Mouse (Mus musculus) limb, embryonic 10.5 days (tissue): ENCODE data around the gene Cd63. TPM values are rescaled to one million over a fixed set of nuclear protein-coding genes. Genes with fewer than 3 reads are reported as not detected.
A peak's percentile ranks its signal among the peaks of the same experiment; 100 is the strongest.

ENCODE experiments used
- DNase-seq: peaks from one replicate; pipeline ENCODE4 v3.0.0-alpha.2; 2017; ENCODE audit warnings: low spot score
- H3K27ac ChIP-seq: fragments of 300-500 bp; sonication (generic); 2 replicates; pipeline ENCODE4 v1.5.1; 2016; ENCODE audit warnings: mild to moderate bottlenecking
- H3K27me3 ChIP-seq: fragments of 300-500 bp; sonication (generic); 2 replicates; pipeline ENCODE4 v1.6.1; 2016; ENCODE audit warnings: low read depth, mild to moderate bottlenecking; ENCODE audit not compliant: poor library complexity, severe bottlenecking
- H3K36me3 ChIP-seq: fragments of 300-500 bp; sonication (generic); 2 replicates; pipeline ENCODE4 v1.6.1; 2016; ENCODE audit warnings: mild to moderate bottlenecking, moderate library complexity
- H3K4me1 ChIP-seq: fragments of 300-500 bp; sonication (generic); 2 replicates; pipeline ENCODE4 v1.6.1; 2016
- H3K4me3 ChIP-seq: fragments of 300-500 bp; sonication (generic); 2 replicates; pipeline ENCODE4 v1.5.1; 2016; ENCODE audit warnings: mild to moderate bottlenecking, moderate library complexity
- H3K9me3 ChIP-seq: fragments of 300-500 bp; sonication (generic); replicated peaks from 2 replicates; pipeline ENCODE4 v1.6.1; 2016; ENCODE audit warnings: mild to moderate bottlenecking
- WGBS: fragments of 180-500 bp; shearing (Covaris S2); methylation state at CpG from one replicate; pipeline ENCODE4 v1.1.7; 2016; 5-methylcytosine and 5-hydroxymethylcytosine counted together
- polyA plus RNA-seq: library from polyadenylated mRNA; unstranded; fragments of >200 nt; fragmentation: Nextera tagmentation; extraction: Ambion mirVana; gene quantifications from 2 replicates; pipeline ENCODE4 v1.2.1, GENCODE M21; 2016

The Cd63 gene
- polyA plus RNA-seq, 1 experiment from 2014 or later: 439 TPM

DNA sequence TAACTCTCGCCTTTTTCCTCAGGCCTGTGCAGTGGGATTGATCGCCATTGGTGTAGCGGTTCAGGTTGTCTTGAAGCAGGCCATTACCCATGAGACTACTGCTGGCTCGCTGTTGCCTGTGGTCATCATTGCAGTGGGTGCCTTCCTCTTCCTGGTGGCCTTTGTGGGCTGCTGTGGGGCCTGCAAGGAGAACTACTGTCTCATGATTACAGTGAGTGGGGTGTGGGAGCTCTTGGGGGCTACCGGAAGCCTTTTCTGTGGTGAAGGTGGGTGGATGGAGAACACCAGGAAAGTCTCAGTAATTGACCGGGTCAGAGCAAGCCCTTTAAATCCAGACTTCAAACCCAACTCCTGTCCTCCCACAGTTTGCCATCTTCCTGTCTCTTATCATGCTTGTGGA lies 10.6 kb downstream of the Cd63 start:
- Histone ChIP-seq H3K36me3 (peaks cover 54% of the 10 kb centered on the region), H3K27ac (peak overlapping the region; percentile 97; the same call in 1 of the 2 replicates), H3K4me3 (peak overlapping the region; percentile 93), H3K9me3 (no peaks in the 10 kb centered on the region), H3K4me1 (peaks cover 46% of the 10 kb centered on the region), H3K27me3 (no peaks in the 10 kb centered on the region)
- 89% methylated on average over 6 of the region's 6 CpGs for WGBS
- DNase-seq: no peak

DNA sequence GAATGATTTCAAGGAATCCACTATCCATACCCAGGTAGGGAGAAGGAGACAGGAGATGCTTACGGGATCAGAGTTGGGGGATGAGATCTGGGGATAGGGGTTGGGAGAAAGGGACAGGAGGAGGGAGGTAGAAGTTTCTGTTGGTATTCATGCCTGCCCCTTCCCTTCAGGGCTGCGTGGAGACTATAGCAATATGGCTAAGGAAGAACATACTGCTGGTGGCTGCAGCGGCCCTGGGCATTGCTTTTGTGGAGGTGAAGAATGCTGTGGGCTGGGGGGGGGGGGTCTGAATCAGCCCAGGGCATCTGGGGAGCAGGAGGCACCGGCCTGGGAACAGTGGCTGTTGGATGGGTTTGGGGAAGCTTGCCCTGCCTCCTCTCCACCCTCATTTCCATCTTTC lies 11.5 kb downstream of the Cd63 start:
- DNase-seq: no peak
- H3K27ac ChIP-seq: no peak overlapping the region
- H3K9me3 ChIP-seq: no peaks in the 10 kb centered on the region
- H3K27me3 ChIP-seq: no peaks in the 10 kb centered on the region
- H3K4me1 ChIP-seq: peaks cover 46% of the 10 kb centered on the region
- 87% methylated on average over 4 of the region's 4 CpGs for WGBS
- peaks cover 61% of the 10 kb centered on the region for H3K36me3 ChIP-seq
- H3K4me3 ChIP-seq: no peak overlapping the region

DNA sequence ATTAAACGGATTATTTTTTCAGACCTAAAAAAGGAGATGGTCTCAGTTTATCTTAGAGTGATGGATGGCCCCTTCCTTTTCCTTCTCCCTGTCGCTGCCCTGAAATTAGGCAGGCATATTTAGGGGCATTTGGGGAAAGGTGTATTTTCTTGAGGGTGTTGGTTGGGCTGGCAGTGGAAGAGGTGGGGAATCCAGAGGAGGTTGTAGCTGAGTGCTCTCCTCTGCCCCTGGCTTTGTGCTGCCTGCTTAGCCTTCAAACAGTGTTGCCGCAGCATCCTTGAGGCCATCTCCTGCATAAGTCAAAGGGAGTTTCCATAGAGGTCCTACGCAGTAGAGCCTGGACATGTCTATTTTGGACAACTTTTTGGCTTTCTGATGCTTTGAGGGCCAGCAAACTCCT lies 12.0 kb downstream of the Cd63 start:
- Histone ChIP-seq H3K4me3 (no peak overlapping the region), H3K27me3 (no peaks in the 10 kb centered on the region), H3K4me1 (peaks cover 46% of the 10 kb centered on the region), H3K36me3 (peaks cover 66% of the 10 kb centered on the region), H3K27ac (peak overlapping the region; percentile 61; the same call in 1 of the 2 replicates), H3K9me3 (no peaks in the 10 kb centered on the region)
- no peak for DNase-seq
- WGBS: 86% methylated on average over 4 of the region's 4 CpGs

DNA sequence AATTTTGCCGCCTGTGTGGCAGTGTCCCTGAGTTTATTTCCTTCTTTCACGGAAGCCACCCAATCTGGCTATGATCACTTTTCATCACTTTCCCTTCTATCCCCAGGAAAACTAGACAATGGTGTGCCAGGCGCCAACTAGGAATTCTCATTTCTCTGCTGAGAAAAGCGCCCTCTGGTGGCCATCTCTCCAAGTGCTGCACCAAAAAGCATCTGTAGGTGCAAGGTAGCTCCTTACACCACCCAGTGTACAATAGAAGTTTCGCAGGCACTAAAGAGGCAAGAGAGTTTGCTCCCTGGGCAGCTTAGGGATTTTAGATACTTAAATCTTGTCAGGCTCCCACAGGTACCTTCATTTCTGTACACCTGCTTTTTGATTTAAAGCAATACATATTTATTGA lies 12.4 kb downstream of the Cd63 start:
- Histone ChIP-seq H3K27ac (peak overlapping the region; percentile 61; the same call in 1 of the 2 replicates), H3K36me3 (peaks cover 71% of the 10 kb centered on the region), H3K9me3 (no peaks in the 10 kb centered on the region), H3K4me1 (peaks cover 46% of the 10 kb centered on the region), H3K27me3 (no peaks in the 10 kb centered on the region), H3K4me3 (no peak overlapping the region)
- WGBS: 12% methylated on average over 5 of the region's 5 CpGs
- DNase-seq: peak; percentile 94

DNA sequence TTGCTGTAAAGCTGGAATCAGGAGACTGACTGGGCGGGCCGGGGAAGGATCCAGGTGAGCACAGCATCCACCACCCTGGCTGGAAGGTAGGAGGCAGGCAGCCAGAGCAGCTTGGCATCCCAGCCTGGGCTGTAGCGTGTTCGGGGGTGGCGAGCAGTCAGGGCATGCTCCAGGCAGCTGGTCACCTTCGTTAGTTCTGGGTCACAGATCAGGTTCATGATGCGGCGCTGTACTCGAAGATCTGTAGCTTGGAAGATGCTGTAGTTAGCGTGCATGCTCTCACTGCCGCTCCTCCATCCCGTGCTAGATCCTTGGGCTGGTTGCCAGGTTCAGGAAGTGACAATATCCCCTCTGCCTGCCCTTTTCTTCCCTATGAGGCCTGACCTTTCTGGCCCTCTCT lies 12.9 kb downstream of the Cd63 start:
- WGBS: 94% methylated on average over 12 of the region's 12 CpGs
- DNase-seq: no peak
- no peaks in the 10 kb centered on the region for H3K9me3 ChIP-seq
- H3K36me3 ChIP-seq: peaks cover 74% of the 10 kb centered on the region
- H3K4me1 ChIP-seq: peaks cover 46% of the 10 kb centered on the region
- no peak overlapping the region for H3K4me3 ChIP-seq
- no peak overlapping the region for H3K27ac ChIP-seq
- H3K27me3 ChIP-seq: no peaks in the 10 kb centered on the region

DNA sequence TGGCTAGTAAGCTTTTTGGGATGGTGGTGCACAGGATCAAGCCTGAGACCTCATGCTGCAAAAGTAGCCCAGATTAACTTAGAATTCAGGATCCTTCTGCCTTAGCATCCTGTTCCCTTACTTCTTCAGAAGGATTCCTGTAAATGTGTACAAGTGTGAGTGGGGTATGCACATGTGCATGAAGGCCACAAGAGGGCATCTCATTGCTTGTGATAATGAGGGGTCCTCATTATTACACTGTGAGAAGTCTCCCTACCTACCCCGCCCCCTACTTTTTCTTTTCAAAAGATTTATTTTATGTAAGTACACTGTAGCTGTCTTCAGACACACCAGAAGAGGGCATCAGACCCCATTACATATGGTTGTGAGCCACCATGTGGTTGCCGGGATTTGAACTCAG lies 14.8 kb downstream of the Cd63 start:
- Histone ChIP-seq H3K36me3 (peaks cover 78% of the 10 kb centered on the region), H3K27me3 (no peaks in the 10 kb centered on the region), H3K27ac (no peak overlapping the region), H3K4me1 (peaks cover 46% of the 10 kb centered on the region), H3K4me3 (no peak overlapping the region), H3K9me3 (no peaks in the 10 kb centered on the region)
- no peak for DNase-seq
- whole genome bisulfite sequencing: 98% methylated on average over 2 of the region's 2 CpGs

DNA sequence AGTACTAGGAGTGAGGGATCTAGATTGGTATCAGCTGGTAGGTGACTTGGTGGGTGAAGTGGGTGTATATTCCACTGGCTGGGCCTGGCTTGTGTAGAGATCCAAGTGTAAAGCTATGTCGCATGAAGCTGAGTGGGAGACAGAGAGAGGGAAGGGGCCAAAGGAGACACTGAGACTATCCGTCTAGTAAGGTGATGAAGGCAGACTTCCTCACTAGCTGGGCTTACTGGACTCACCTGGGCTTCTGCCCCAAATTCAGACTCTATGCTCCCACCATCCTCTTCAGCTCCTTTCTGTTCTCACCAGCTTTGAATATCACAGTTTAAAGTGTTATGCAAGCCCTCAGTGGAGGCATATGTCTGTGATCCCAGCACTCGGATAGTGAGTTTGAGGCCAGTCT lies 15.9 kb downstream of the Cd63 start:
- no peak for DNase-seq
- H3K27ac ChIP-seq: no peak overlapping the region
- no peaks in the 10 kb centered on the region for H3K27me3 ChIP-seq
- H3K36me3 ChIP-seq: peaks cover 71% of the 10 kb centered on the region
- no peaks in the 10 kb centered on the region for H3K9me3 ChIP-seq
- H3K4me3 ChIP-seq: no peak overlapping the region
- peaks cover 46% of the 10 kb centered on the region for H3K4me1 ChIP-seq
- 91% methylated on average over 3 of the region's 3 CpGs for WGBS

DNA sequence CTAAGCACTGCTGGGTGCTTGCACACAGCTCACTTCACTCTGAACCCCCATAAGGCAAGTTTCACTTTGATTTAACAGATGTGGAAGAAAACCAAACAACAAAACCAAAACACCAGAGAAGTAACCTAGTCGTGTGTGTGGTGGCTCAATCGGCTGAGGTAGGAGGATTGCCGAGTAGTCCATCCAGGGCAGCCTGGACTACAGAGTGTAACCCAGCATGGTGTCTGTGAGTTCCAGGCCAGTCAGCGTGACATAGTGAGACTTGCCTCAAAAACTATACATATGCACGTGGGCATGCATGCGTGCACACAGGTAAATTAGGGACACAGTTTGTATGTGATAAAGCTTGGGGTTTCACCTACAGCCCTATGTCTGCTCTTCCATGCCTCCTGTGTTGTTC lies 16.6 kb downstream of the Cd63 start:
- 94% methylated on average over 6 of the region's 6 CpGs for WGBS
- Histone ChIP-seq H3K27me3 (no peaks in the 10 kb centered on the region), H3K27ac (no peak overlapping the region), H3K4me1 (peaks cover 46% of the 10 kb centered on the region), H3K36me3 (peaks cover 63% of the 10 kb centered on the region), H3K9me3 (no peaks in the 10 kb centered on the region), H3K4me3 (no peak overlapping the region)
- DNase-seq: no peak

DNA sequence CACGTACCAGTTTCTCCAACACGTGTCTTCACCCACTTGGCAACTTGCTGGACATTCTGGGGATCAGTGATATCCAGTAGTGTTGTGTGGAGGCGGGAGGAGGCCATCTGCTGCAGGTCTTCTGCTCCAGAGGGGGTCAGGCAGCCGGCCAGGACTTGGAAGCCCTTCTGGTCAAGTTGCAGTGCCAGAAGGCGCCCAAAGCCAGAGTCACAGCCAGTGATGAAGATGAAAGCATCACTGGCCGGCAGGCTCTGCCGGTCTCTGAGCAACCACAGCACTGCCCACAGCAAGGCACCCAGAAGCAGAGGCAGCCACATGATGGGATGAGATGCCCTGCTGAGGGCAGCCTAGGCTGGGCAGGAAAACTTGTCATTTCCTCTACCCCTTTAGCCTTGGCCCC lies 17.5 kb downstream of the Cd63 start:
- Histone ChIP-seq H3K9me3 (no peaks in the 10 kb centered on the region), H3K4me1 (peaks cover 46% of the 10 kb centered on the region), H3K4me3 (no peak overlapping the region), H3K27ac (no peak overlapping the region), H3K36me3 (peaks cover 55% of the 10 kb centered on the region), H3K27me3 (no peaks in the 10 kb centered on the region)
- 78% methylated on average over 7 of the region's 7 CpGs for WGBS
- DNase-seq: no peak

DNA sequence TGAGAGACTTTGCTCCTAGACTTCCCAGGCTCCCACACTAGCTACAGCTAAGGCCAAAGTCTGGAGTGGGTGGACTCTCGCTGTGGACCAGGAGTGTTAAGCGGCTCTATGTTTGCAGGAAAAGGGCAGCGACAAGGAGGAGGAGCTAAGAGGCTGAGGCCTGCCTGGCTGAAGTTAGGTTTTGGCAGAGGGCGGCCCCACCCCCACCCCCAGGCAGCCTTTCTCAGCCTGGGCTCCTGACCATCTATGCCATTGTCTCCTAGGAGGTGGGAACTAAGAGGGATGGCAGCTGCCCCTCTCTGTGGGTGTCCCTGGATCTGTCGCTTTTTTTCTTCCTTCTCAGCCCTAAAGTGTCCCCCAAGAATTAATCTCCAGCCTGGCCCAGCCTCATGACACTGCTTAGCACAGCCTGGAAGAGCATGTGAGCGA lies 18.4 kb downstream of the Cd63 start:
- Histone ChIP-seq H3K27ac (peak overlapping the region; percentile 31; the same call in 1 of the 2 replicates), H3K9me3 (no peaks in the 10 kb centered on the region), H3K4me3 (no peak overlapping the region), H3K4me1 (peaks cover 46% of the 10 kb centered on the region), H3K27me3 (0 out of 2 replicates have a peak, but pooled peaks cover 4% of the 10 kb centered on the region), H3K36me3 (peaks cover 45% of the 10 kb centered on the region)
- no peak for DNase-seq
- 30% methylated on average over 6 of the region's 6 CpGs for WGBS

DNA sequence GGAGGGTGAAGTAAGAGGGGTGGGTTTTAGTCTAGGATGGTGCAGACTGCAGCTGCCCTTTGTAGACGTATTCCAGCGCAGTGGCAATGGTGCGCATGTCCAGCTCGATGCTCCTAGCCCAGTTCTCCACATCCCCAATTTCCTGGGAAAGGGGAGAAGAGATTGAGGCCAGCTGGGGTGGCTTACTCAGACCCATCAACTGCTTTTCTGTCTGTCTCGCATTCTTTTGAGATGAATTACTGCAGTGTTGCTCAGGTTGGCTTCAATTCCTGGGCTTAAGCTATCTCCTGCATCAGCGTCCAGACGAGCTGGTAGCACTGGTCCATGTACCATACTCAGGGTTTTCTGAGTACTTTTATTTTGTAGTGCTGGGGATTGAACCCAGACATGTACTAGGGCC lies 19.2 kb downstream of the Cd63 start:
- H3K27me3 ChIP-seq: 0 out of 2 replicates have a peak, but pooled peaks cover 5% of the 10 kb centered on the region
- DNase-seq: no peak
- no peak overlapping the region for H3K27ac ChIP-seq
- H3K36me3 ChIP-seq: peaks cover 38% of the 10 kb centered on the region
- H3K4me1 ChIP-seq: peaks cover 46% of the 10 kb centered on the region
- 82% methylated on average over 7 of the region's 7 CpGs for WGBS
- no peaks in the 10 kb centered on the region for H3K9me3 ChIP-seq
- no peak overlapping the region for H3K4me3 ChIP-seq

DNA sequence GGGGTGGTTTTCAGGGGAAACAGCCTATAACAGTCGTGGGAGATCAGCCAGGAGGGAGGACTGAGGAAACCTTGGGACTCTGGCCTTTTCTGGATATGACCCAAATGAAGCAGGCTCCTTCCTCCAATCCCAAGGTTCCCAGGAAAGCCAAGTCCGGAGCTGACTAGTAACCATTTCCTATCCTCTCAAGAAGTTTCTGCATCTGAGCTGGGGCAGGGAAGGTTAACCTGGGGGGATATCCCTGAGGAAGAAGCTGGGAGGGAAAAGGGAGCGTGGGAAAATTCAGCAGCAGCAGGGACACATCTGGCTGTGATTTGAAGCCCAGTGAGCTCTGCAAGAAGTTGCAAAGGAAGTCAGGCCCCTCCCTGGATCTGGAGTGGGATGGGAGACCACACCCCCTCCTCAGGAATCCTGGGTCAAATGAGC lies 20.0 kb downstream of the Cd63 start:
- Histone ChIP-seq H3K36me3 (peaks cover 30% of the 10 kb centered on the region), H3K27ac (no peak overlapping the region), H3K9me3 (no peaks in the 10 kb centered on the region), H3K4me1 (peaks cover 46% of the 10 kb centered on the region), H3K4me3 (no peak overlapping the region), H3K27me3 (0 out of 2 replicates have a peak, but pooled peaks cover 5% of the 10 kb centered on the region)
- 54% methylated on average over 3 of the region's 3 CpGs for WGBS
- DNase-seq: no peak

DNA sequence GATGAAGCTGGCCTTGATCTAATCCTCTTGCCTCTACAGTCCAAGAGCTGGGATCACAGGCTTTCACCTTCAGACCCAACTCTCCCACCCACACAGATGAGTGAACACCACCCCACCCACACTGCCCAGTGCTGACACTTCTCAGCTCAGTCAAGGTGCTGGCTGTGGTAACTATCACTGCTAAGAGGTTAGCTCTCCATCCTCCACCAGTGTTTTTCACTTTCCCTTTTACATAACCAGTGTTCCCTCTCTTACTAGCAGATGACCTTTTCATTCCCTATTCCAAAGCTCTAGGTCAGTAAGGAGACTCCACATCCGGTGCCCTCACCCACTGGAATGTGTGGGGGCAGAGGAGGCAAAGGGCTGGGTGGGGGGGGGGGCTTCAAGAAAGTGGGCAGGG lies 20.5 kb downstream of the Cd63 start:
- 68% methylated on average over 1 of the region's 1 CpGs for WGBS
- peaks cover 46% of the 10 kb centered on the region for H3K4me1 ChIP-seq
- H3K36me3 ChIP-seq: peaks cover 26% of the 10 kb centered on the region
- no peak overlapping the region for H3K27ac ChIP-seq
- DNase-seq: no peak
- no peaks in the 10 kb centered on the region for H3K9me3 ChIP-seq
- 0 out of 2 replicates have a peak, but pooled peaks cover 5% of the 10 kb centered on the region for H3K27me3 ChIP-seq
- no peak overlapping the region for H3K4me3 ChIP-seq
